Mouse (Mus musculus): Measurements from ENCODE around the gene Ctcf.

- no peak for TF ChIP-seq ZC3H11A (IDR thresholded peaks at IDR 0.05; ENCODE audit: borderline replicate concordance, low read depth, low read length)
- no peak for TF ChIP-seq CHD2 (IDR thresholded peaks at IDR 0.05; ENCODE audit: low read depth, low read length)
Measured at GRCm38 (mm10) chr8:105709317-105709716, 72.9 kb downstream of the Ctcf start.

Data from ES-E14 (cell line).